Mouse (Mus musculus): ENCODE measurements around the gene Rbm38.

The Rbm38 gene

DNA sequence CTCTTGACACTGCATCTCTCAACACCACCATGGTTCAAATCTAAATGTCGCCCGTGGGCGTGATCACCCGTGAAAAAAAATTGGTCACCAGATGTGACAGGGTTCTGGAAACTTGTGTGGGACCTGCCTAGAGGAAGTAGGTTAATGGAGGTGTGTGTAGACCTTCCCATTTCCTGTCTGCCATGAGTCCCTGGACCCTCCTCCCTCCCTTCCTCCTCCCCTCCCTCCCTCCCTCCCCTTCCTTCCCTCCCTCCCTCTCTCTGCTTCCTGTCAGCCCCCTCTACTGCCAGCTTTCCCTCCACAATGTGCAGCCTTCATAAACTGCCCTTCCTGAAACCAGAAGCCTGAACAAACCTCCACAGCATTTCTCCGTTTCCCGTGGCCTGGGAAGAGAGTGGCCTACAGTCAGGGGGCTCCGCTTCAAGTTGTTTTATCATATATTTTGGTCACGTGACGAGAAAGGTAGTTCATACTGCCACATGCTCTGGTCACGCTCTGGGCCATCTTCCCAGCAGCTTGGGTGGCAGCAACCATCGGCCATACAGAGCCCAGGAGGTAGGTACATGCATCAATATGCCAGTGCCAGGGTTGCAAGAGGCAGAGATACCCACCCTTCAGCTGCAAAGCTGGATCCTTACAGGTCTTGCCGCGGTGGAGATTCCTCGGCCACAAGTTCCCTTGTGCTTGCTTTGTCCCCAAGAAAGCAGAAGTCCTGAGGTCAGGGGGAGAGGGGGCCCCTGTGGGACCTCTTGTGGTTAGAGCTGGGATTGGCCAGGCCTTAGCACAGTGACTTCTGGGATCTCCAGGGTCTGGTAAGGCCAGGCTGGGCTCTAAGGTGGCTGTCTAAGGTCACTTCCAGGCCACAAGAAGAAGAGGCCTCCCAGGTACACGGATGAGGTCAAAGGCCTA lies 41.4 kb downstream of the Rbm38 start:
- DNase-seq = no peak

DNA sequence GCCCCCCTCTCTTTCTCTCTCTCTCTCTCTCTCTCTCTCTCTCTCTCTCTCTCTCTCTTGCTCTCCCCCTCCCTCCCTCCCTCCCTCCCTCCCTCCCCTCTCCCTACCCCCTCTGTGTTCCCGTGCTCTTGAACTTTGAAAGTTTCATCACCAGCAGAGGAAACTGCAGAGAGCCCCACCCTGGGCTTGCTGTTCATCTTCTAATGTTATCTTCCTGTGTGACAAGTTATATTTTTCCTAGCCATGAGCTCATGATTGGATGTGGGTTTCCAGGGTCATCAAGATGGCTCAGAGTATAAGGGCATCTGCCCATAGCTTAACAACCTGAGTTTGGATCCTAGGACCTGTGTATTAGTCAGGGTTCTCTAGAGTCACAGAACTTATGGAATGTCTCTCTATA lies 42.9 kb downstream of the Rbm38 start:
- DNase-seq = no peak

- DNase-seq = no peak
These were observed 44.6 kb downstream of the Rbm38 start for GRCm38 (mm10) chr2:173064864-173065263.

DNA sequence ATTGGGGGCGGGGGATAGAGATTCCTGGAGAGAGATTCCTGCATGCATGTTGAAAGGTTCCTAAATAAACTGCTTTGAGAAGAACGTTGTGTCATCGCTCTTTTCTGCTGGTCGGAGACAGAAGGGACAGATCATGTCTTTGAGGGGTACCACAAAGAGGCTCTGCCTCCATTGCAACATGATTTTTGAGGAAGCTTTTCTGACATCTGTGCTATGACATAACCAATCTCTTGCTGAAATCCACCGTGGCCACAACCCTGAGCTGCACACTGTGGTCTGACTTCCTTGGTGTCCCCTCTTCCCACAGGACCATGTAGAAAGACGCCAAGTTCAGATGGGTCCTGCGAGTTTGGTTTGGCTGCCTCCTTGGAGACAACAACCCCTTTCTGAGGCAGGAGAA lies 52.6 kb downstream of the Rbm38 start:
- no peak for DNase-seq

DNA sequence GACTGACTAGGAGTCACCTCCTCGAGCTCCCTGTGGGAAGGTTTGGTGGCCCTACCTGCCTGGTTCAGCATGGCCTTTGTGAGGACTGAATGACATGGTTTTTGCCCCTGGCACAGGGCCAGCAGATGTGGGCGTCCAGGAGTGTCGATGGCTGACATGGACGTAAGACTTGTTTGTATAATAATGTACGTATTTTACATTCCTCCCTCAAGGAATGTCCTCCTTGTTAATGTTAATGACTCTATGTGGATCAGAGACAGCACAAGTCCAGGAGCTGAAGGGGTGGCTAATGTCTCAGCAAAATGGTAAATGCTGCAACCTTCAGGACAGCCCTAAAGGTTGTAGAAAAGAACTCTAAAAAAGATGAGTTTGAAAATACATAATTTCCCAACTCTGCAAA lies 53.4 kb downstream of the Rbm38 start:
- DNase-seq = no peak

DNA sequence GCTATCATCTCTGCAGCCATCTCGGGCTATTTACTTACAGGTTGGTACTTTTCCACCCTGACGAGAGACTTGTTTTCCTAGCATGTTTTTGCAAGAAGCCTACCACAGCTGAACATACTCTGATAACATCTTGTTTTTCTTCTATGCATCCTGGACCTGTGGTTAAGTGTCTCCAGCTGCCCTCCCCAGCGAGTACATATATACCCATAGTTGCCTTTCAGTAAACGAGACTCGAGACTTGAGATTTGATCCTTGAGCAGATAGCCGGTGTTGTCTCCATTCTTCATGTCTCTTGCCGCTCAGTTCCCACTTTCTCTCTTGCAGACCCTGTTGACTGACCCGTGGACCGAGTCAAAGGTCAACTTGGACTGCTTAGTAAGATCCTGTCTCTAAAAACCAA lies 56.6 kb downstream of the Rbm38 start:
- DNase-seq = no peak

DNA sequence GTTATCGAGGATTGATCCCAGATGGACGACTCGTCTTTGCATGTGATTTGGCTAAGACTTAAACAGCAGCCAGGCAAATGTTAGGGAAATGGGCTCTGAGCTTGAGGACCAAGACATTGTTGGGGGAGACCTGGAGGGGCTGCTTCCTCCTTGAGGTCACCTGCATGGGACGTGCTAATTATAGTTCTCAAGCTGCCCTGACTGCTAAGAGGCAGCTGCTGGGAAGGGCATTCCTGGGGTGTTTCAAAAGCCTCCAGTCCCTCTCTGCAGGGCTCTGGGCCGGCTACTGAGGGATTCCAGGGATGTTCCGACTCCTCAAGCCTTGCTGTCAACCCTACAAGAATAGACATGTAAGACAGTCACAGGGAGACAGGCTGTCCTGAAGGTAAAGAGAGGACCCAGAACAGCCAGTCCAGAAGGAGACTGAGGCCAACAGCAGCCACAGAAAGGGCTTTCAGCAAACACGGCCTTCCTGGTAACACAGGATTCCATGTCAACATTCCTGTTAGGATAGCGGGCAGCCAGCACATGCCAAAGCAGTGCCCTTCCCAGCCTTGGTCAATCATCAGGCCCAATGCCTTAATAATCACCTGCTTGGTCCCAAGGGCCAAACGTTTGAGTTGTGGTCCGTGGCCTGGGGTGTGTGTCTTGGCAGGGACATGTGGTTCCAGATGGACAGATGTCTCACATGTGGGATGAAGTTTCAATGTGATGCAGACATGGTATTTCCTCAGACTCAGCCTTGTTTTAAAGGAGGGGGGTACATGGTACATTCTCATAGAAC lies 59.7 kb downstream of the Rbm38 start:
- peak; percentile 82 for DNase-seq

GRCm38 (mm10) chr2:173080785-173081241 lies 60.5 kb downstream of the Rbm38 start:
- DNase-seq = peak; percentile 96

DNA sequence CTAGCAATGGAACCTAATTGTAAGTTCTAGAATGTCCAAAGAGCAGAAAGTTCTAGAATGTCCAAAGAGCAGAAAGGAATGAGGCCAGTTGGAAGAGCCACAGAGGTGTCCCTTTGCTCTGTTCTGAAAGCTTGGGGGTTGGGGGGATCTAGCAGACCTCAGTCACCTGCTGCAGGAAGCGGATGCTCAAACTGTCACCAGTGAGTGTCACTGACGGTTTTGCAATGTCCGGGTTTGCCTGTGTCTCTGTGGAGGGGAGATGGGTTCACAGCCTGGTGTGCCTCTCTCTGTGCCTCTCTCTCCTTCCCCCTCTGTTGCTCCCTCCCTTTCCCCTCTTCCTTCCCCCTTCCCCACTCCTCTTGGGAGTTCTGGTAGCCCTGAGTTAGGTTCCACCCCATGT lies 62.4 kb downstream of the Rbm38 start:
- no peak for DNase-seq

- DNase-seq = peak; percentile 75
These were observed 62.8 kb downstream of the Rbm38 start for GRCm38 (mm10) chr2:173083106-173083505.

- DNase-seq = peak; percentile 93
These were observed 63.6 kb downstream of the Rbm38 start for GRCm38 (mm10) chr2:173083712-173084475.
